Mouse (Mus musculus): ENCODE data around the gene Klk1b3. TPM values are rescaled to one million over a fixed set of nuclear protein-coding genes. Genes with fewer than 3 reads are reported as not detected.
"Not testable (repeated sequence)": the region's sequence is repeated elsewhere in the genome, so short reads cannot be mapped to it uniquely, and the experiment has no call there.

Klk1b3 gene
- not detected in 2 replicates for polyA plus RNA-seq (2015; fragmentation: Nextera tagmentation; extraction: Ambion mirVana)

DNA sequence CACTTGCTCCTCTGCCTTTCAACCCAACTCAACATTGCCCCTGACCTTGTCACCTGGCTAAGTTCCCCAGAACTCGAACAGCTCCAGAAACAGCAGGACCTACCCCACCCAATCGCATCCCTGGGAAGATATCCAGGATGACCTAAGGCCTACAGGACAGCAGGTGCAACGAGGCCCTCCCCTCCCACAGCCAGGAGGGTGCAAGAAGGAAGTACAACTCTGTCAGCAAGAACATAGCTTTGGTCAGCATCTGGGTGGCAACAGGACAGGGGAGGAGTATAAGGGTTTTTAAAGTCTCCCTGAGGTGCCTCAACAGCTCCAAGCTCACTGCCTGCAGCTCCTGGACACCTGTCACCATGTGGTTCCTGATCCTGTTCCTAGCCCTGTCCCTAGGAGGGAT, at the start of gene Klk1b3:
Gene Klk1b3, plus strand, starts transcription at position 301 of the 400 bp plus-strand sequence.
- Histone ChIP-seq H3K27ac (no peak within 1 kb of the TSS), H3K4me3 (no peak within 1 kb of the TSS), H3K27me3 (no peaks in the 10 kb centered on the region), H3K4me1 (replicated peaks) (no peaks in the 10 kb centered on the region), H3K4me2 (no peak within 1 kb of the TSS), H3K9me3 (replicated peaks) (no peaks in the 10 kb centered on the region), H3K36me3 (no peaks in the 10 kb centered on the region), H3K9ac (no peak within 1 kb of the TSS)
- ATAC-seq (replicated peaks; ENCODE audit: insufficient number of reproducible peaks, insufficient read depth, low FRiP score, low read depth): no peak
- WGBS: 57% methylated on average over 3 of the region's 3 CpGs

DNA sequence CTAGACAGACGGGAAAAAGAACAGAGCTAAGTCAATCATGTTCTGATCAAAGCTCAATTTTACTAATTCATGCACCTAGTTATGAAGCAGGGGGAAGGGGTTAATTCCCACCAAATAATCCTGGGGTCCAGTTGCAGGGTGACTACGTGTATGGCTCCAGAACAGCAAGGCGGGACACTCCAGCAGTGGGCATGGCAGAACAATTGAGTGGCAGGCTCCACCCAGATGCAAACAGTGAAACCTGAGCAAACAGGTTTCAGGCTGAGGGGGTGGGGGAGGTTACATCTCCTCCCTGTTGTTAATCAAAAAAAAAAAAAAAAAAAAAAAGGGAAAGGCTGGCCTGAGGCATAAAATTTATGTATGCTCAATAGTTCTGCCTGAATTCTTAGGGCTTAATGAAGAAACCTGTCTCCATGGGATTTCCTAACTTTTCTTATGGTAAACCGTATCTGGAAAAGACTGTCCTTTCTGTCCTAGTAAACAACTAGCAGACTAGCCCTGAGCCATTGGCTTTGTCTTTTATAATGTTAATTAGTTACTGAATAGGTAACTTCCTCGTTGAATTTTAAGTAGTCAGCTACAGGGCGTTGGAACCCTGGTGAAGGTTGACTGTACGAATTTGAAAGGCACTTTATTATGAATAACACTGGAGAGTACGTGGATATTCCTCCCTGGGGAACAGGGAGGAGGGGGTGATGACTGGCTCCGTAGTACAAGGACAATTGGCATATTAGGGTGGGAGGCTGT, 18.5 kb upstream of the Klk1b3 start:
- H3K36me3 ChIP-seq: no peaks in the 10 kb centered on the region
- no peaks in the 10 kb centered on the region for H3K4me1 ChIP-seq (replicated peaks)
- H3K27ac ChIP-seq: no peak overlapping the region
- no peak overlapping the region for H3K9ac ChIP-seq
- 73% methylated on average over 9 of the region's 9 CpGs for WGBS
- no peaks in the 10 kb centered on the region for H3K9me3 ChIP-seq (replicated peaks)
- ATAC-seq (replicated peaks; ENCODE audit: insufficient number of reproducible peaks, insufficient read depth, low FRiP score, low read depth): no peak
- H3K4me3 ChIP-seq: no peak overlapping the region
- no peaks in the 10 kb centered on the region for H3K27me3 ChIP-seq
- H3K4me2 ChIP-seq: no peak overlapping the region

DNA sequence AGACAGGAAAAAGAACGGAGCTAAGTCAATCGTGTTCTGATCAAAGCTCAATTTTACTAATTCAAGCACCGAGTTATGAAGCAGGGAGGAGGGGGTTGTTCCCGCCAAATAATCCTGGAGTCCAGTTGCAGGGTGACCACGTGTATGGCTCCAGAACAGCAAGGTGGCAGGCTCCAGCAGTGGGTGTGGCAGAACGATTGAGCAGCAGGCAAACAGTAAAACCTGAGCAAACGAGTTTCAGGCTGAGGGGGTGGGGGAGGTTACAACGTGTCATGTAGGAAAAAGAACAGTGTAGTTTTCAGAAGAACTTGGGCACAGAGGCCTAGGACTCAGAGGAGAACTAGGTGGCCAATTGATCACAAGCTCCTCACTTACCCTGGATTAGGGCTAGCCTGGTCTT, 11.5 kb upstream of the Klk1b3 start:
- not testable (repeated sequence) for H3K9me3 ChIP-seq (replicated peaks); H3K27ac ChIP-seq; H3K4me1 ChIP-seq (replicated peaks); H3K27me3 ChIP-seq; H3K4me2 ChIP-seq; H3K4me3 ChIP-seq; ATAC-seq (replicated peaks; ENCODE audit: insufficient number of reproducible peaks, insufficient read depth, low FRiP score, low read depth); H3K9ac ChIP-seq; H3K36me3 ChIP-seq
- 63% methylated on average over 8 of the region's 8 CpGs for WGBS

DNA sequence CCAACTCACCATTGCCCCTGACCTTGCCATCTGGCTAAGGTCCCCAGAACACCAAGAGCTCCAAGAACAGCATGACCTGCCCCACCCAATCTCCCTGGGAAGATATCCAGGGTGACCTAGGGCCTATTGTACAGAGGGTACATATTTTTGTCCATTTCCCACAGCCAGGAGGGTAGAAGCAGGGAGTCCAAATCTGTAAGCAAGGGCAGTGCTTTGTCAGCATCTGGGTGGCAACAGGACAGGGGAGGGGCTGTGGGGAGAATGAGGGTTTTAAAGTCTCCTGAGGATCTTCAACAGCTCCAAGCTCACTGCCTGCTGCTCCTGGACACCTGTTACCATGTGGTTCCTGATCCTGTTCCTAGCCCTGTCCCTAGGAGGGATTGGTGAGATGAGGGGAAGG, 10.1 kb upstream of the Klk1b3 start, which contains the start of gene Klk1b24:
Gene Klk1b24, plus strand, starts transcription at position 301 of the 400 bp plus-strand sequence.
- H3K27me3 ChIP-seq; ATAC-seq (replicated peaks; ENCODE audit: insufficient number of reproducible peaks, insufficient read depth, low FRiP score, low read depth): not testable (repeated sequence)

DNA sequence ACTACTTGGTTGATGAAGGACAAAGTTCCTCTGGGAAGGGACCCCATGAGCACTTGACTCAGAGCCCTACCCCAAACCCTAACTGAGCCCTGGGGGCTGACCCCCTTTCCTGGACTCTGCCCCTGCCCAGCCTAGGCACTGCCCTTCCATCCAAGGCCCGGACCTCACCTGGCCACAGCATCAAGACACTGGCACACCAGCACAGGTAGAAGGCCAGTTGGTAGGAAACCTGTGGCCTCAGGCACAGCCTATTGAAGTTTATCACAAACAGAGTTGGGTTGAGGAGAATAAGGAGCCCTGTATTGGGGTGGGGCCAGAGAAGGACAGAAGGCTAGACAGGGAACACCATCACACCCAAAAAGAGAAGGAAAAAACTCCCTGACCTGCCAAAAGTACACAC, 4.5 kb upstream of the Klk1b3 start:
- not testable (repeated sequence) for H3K9ac ChIP-seq; H3K9me3 ChIP-seq (replicated peaks); H3K27ac ChIP-seq; H3K27me3 ChIP-seq; H3K4me2 ChIP-seq; ATAC-seq (replicated peaks; ENCODE audit: insufficient number of reproducible peaks, insufficient read depth, low FRiP score, low read depth); H3K36me3 ChIP-seq; H3K4me3 ChIP-seq; H3K4me1 ChIP-seq (replicated peaks)
- 79% methylated on average over 1 of the region's 1 CpGs for whole genome bisulfite sequencing

More for the DNA sequence above, 10.1 kb upstream of the Klk1b3 start, which contains the start of gene Klk1b24:
- H3K4me2 ChIP-seq; H3K9me3 ChIP-seq (replicated peaks); H3K4me1 ChIP-seq (replicated peaks); H3K36me3 ChIP-seq; H3K4me3 ChIP-seq; H3K9ac ChIP-seq; H3K27ac ChIP-seq: not testable (repeated sequence)

DNA sequence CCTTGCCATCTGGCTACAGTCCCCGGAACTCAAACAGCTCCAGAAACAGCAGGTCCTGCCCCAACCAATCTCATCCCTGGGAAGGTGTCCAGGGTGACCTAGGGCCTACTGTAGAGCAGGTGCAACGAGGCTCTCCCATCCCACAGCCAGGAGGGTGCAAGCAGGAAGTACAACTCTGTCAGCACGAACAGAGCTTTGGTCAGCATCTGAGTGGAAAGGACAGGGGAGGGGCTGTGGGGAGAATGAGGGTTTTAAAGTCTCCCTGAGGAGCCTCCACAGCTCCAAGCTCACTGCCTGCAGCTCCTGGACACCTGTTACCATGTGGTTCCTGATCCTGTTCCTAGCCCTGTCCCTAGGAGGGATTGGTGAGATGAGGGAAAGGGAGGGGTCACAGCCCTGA, 9.1 kb downstream of the Klk1b3 start, which contains the start of gene Klk1b4:
Gene Klk1b4, plus strand, starts transcription at position 301 of the 400 bp plus-strand sequence.
- H3K4me3 ChIP-seq; ATAC-seq (replicated peaks; ENCODE audit: insufficient number of reproducible peaks, insufficient read depth, low FRiP score, low read depth); H3K27ac ChIP-seq; H3K9ac ChIP-seq; H3K27me3 ChIP-seq; H3K4me1 ChIP-seq (replicated peaks); H3K36me3 ChIP-seq; H3K9me3 ChIP-seq (replicated peaks); H3K4me2 ChIP-seq: not testable (repeated sequence)
- 43% methylated on average over 3 of the region's 3 CpGs for WGBS

DNA sequence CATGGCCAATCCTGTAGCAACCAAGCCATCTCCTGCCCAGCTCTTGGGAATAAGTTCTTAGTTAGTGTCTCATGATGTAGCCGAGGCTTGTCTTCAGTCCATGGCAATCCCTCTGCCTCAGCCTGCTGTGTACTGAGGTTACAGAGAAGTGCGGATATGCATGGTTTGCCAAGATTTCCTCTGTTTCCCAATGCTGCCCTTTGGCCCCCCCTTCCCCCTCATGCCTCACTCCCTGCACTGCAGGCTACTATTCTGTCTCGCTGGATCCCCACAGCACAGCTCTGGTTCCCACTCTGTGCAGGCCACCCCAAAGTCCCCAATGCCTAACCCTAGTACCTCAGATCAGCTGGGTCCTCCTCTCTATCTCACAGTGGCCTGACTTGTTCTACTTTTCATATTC, 10.3 kb downstream of the Klk1b3 start:
- no peak for ATAC-seq (replicated peaks; ENCODE audit: insufficient number of reproducible peaks, insufficient read depth, low FRiP score, low read depth)
- Histone ChIP-seq H3K4me3 (no peak overlapping the region), H3K27me3 (no peaks in the 10 kb centered on the region), H3K36me3 (no peaks in the 10 kb centered on the region), H3K4me1 (replicated peaks) (no peaks in the 10 kb centered on the region), H3K9ac (no peak overlapping the region), H3K27ac (no peak overlapping the region), H3K9me3 (replicated peaks) (no peaks in the 10 kb centered on the region), H3K4me2 (no peak overlapping the region)
- 72% methylated on average over 3 of the region's 3 CpGs for WGBS

DNA sequence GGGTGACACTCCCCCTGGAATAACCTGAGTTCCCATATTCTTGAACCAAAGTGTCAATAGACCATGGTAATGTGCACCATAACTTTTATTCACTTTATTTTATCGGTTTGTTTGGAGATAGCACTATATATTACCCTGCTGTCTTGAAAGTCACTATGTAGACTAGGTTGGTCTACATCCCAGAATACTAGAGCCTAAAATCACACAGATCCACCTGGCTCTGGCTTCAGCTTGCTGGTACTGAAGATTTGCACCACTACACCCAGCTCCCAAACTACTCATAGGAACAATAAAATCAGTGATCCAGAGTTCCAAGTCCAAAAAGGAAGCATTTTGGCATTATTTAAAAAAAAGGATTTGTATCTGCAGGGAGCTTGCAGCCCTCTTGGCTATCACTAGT, 17.7 kb downstream of the Klk1b3 start, which contains the start of gene Klk1b5:
Gene Klk1b5, plus strand, starts transcription at position 301 of the 400 bp plus-strand sequence.
- Histone ChIP-seq H3K36me3 (no peaks in the 10 kb centered on the region), H3K4me3 (no peak within 1 kb of the TSS), H3K4me1 (replicated peaks) (no peaks in the 10 kb centered on the region), H3K9ac (no peak within 1 kb of the TSS), H3K4me2 (no peak within 1 kb of the TSS), H3K27ac (no peak within 1 kb of the TSS), H3K9me3 (replicated peaks) (no peaks in the 10 kb centered on the region), H3K27me3 (no peaks in the 10 kb centered on the region)
- no peak for ATAC-seq (replicated peaks; ENCODE audit: insufficient number of reproducible peaks, insufficient read depth, low FRiP score, low read depth)
- 63% methylated on average over 1 of the region's 1 CpGs for WGBS

DNA sequence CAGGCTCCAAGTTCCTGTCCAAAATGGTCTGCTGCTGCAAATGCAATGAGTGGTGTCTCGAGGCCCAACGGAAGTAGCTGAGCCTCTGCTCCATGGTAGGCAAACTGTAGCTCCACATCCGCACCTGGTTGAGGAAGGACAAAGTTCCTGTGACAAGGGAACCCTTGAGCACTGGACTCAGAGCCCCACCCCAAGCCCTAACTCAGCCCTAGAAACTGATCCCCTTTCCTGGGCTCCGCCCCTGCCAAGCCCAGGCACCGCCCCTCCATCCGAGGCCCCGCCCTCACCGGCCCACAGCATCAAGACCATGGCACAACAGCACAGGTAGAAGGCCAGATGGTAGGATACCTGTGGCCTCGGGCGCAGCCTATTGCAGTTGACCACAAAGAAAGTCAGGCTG, 23.6 kb downstream of the Klk1b3 start:
- not testable (repeated sequence) for H3K9ac ChIP-seq; H3K4me3 ChIP-seq; H3K36me3 ChIP-seq; H3K4me2 ChIP-seq; H3K9me3 ChIP-seq (replicated peaks); ATAC-seq (replicated peaks; ENCODE audit: insufficient number of reproducible peaks, insufficient read depth, low FRiP score, low read depth); H3K27me3 ChIP-seq; H3K4me1 ChIP-seq (replicated peaks); H3K27ac ChIP-seq
- WGBS: 54% methylated on average over 10 of the region's 10 CpGs

DNA sequence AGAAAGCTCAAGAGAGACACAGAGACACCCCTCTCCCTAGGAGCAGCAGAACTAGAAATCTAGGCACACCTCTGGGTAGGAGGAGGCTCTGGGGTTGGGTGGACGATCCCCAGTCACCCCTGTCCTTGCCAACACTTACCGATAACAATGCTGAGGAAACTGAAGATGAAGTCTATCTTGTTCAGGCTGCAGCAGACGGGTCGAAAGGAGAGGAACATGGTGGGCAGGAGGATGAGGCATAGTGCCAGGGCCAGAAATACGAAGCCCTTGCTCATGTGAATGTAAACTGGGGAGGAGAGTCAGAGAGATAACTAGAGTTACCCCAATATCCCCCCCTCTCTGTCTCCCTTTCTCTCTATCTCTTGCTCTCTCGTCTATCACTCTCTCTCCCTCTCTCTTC, 24.3 kb downstream of the Klk1b3 start:
- H3K4me1 ChIP-seq (replicated peaks); H3K9ac ChIP-seq; H3K27me3 ChIP-seq; H3K36me3 ChIP-seq; H3K4me3 ChIP-seq; H3K4me2 ChIP-seq; ATAC-seq (replicated peaks; ENCODE audit: insufficient number of reproducible peaks, insufficient read depth, low FRiP score, low read depth); H3K27ac ChIP-seq; H3K9me3 ChIP-seq (replicated peaks): not testable (repeated sequence)
- 54% methylated on average over 6 of the region's 6 CpGs for WGBS

DNA sequence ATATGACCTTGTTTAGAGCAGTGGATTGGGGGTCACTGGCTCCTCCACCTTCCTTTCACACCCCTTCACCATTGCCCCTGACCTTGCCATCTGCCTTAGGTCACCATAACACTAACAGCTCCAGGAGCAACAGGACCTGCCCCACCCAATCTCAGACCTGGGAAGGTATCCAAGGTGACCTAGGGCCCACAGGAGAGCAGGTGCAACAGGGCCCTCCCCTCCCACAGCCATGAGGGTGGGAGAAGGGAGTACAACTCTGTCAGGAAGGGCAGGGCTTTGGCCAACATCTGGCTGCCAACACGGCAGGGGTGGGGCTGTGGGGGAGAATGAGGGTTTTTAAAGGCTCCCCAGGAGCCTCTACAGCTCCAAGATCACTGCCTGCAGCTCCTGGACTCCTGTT, 27.1 kb downstream of the Klk1b3 start, which contains the start of gene Klk1:
Gene Klk1, plus strand, starts transcription at position 285 of the 400 bp plus-strand sequence.
- H3K36me3 ChIP-seq: no peaks in the 10 kb centered on the region
- no peak within 1 kb of the TSS for H3K9ac ChIP-seq
- 44% methylated on average over 1 of the region's 1 CpGs for WGBS
- no peak within 1 kb of the TSS for H3K27ac ChIP-seq
- H3K9me3 ChIP-seq (replicated peaks): no peaks in the 10 kb centered on the region
- no peaks in the 10 kb centered on the region for H3K27me3 ChIP-seq
- H3K4me3 ChIP-seq: no peak within 1 kb of the TSS
- no peaks in the 10 kb centered on the region for H3K4me1 ChIP-seq (replicated peaks)
- no peak for ATAC-seq (replicated peaks; ENCODE audit: insufficient number of reproducible peaks, insufficient read depth, low FRiP score, low read depth)
- H3K4me2 ChIP-seq: no peak within 1 kb of the TSS

DNA sequence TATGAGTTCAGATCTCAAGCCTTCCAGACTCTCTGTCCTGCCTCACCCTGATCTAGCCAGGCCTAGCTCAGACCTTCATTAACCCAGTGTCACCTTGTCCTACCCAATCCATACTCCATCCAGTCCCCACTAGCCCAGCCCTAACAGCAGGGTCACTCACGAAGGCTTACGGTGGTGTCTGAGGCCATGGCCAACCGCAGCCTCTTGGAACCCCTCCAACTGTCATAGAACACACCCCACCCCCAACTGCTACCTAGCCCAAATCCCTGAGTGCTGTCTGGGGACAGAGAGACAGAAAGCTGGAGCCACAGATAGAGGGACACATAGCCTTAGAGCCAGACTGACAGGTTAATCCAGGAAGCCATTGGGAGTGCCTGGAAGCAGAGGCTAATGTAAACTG, 37.9 kb downstream of the Klk1b3 start, which contains the start of gene Gm36864:
Gene Gm36864, plus strand, starts transcription at position 269 of the 400 bp plus-strand sequence.
- Histone ChIP-seq H3K27me3 (no peaks in the 10 kb centered on the region), H3K9me3 (replicated peaks) (no peaks in the 10 kb centered on the region), H3K4me3 (no peak within 1 kb of the TSS), H3K36me3 (no peaks in the 10 kb centered on the region), H3K4me1 (replicated peaks) (no peaks in the 10 kb centered on the region), H3K4me2 (no peak within 1 kb of the TSS), H3K27ac (no peak within 1 kb of the TSS), H3K9ac (no peak within 1 kb of the TSS; the same call in 1 of the 2 replicates)
- 49% methylated on average over 3 of the region's 3 CpGs for WGBS
- no peak for ATAC-seq (replicated peaks; ENCODE audit: insufficient number of reproducible peaks, insufficient read depth, low FRiP score, low read depth)

All from heart, embryonic 15.5 days (tissue).